Mouse (Mus musculus): ENCODE data around the gene Cd19.

Gene Cd19

GRCm38 (mm10) chr7:126377278-126378158 lies 37.2 kb downstream of the Cd19 start, which contains the start of gene Spns1:
Gene Spns1 (minus strand): TSS chr7:126377450.
- peak; percentile 94 to 95 for DNase-seq (ENCODE audit: low spot score in 2 of 2)

DNA sequence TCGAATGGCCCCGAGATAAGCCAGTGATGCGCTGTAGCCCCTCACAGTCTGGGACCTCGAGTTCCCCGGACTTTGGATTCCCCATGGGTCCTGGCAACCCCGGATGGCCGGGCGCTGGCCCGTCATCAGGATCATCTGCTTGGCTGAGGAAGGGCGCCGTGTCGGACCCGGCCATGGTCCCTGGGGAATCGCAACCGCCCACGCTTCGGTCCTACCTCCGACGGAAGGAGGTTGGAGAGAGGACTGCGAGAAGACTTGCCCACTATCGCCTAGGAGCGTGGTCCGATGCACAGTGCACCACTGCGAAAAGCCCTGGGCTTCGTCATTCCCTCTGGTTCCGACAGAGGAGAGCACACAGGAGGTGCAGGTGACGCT lies 37.8 kb downstream of the Cd19 start:
- no peak for DNase-seq (ENCODE audit: low spot score in 2 of 2)

DNA sequence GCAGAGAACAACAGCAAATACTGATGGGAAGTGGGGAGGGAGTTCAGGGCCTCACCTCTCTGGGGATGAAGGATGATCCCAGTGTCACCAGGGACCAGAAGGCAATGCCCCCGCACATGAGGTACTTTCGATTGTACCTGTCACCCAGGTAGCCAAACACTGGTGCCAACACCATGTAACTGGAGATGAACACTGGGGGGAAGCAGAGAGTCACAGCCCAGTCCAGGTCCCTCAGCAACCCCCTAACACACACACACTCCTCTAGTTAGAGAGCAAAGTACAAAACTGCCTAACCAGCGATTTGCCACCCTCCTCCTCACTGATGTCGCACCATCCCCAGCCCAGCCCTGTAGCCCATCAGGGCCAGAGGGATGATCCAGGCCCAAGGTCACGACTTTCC lies 39.7 kb downstream of the Cd19 start:
- no peak for DNase-seq (ENCODE audit: low spot score in 2 of 2)

- no peak for DNase-seq (ENCODE audit: low spot score in 2 of 2)
Measured at GRCm38 (mm10) chr7:126374526-126374925, 40.2 kb downstream of the Cd19 start.

DNA sequence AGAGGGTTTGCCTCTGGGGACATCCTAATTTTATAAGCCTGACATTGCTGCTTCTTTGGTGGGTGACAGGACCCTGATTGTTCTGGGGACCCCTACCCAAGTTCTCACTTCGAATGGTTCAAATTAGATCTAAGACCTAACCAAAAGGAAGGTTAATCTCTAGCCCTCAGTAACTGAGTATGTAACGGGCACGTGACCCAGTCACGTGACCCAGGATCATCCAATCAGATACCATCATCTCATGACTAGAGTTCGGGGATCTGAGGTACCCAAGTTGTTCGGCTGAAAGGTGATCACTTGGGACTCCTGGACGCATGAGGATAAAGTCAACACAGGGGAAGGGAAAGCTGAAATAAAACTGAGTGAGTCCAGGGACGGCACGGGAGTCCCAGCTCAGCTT lies 41.7 kb downstream of the Cd19 start:
- no peak for DNase-seq (ENCODE audit: low spot score in 2 of 2)

- peak; percentile 88 to 96 for DNase-seq (ENCODE audit: low spot score in 2 of 2)
Measured at GRCm38 (mm10) chr7:126369393-126369792, 45.3 kb downstream of the Cd19 start, which contains the start of gene Lat. Gene Lat (minus strand): TSS chr7:126369570.

- peak in 1 of 2 experiments; percentile 42 for DNase-seq (ENCODE audit: low spot score in 2 of 2)
Measured at GRCm38 (mm10) chr7:126368367-126368766, 46.3 kb downstream of the Cd19 start.

- no peak for DNase-seq (ENCODE audit: low spot score in 2 of 2)
Measured at GRCm38 (mm10) chr7:126367636-126368035, 47.1 kb downstream of the Cd19 start.

- no peak for DNase-seq (ENCODE audit: low spot score in 2 of 2)
Measured at GRCm38 (mm10) chr7:126363038-126363437, 51.7 kb downstream of the Cd19 start.

DNA sequence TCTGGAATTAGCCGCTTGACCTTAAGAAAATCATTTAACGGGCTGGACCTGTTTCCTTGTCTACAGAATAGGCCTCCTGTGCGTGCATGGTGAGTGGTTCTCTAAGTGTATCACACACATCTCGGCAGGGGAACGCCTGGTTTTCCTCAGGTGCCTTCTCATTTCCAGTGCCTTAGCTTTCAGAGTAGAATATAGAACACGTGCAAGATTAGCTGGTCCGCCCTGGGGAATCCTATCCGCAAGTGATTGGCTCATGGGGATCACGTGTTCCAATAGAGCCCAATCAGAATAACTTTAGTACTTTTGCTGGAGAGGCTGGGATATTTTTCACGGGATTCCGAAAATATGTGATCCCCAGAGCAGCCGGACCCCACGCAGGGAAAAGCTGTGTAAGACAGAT lies 55.6 kb downstream of the Cd19 start:
- DNase-seq (ENCODE audit: low spot score in 2 of 2): no peak
